Mouse (Mus musculus): ENCODE results near the gene Vmn1r40. TPM values are rescaled to one million over a fixed set of nuclear protein-coding genes. Genes with fewer than 3 reads are reported as not detected.

Gene Vmn1r40
- polyA plus RNA-seq (2014; fragmentation: Nextera tagmentation; extraction: Ambion mirVana) = not detected in 2 replicates

- Histone ChIP-seq H3K4me2 (ENCODE audit: low read length) (no peak within 1 kb of the TSS), H3K36me3 (ENCODE audit: control insufficient read depth, insufficient read depth, low read length) (no peaks in the 10 kb centered on the region), H3K4me1 (replicated peaks; ENCODE audit: control insufficient read depth, insufficient read depth, low read length) (no peaks in the 10 kb centered on the region), H3K9ac (ENCODE audit: low read length) (no peak within 1 kb of the TSS), H3K4me3 (ENCODE audit: low read depth, low read length) (no peak within 1 kb of the TSS), H3K27me3 (replicated peaks; ENCODE audit: control insufficient read depth, insufficient read depth, low read length) (no peaks in the 10 kb centered on the region), H3K27ac (ENCODE audit: low read depth) (no peak within 1 kb of the TSS), H3K9me3 (ENCODE audit: control insufficient read depth, low read length) (no peaks in the 10 kb centered on the region)
- ATAC-seq (replicated peaks; ENCODE audit: low FRiP score, low TSS enrichment, low read depth) = no peak
- DNase-seq (ENCODE audit: low spot score) = no peak
- 80% methylated on average over 4 of the region's 4 CpGs for WGBS
Measured at GRCm38 (mm10) chr6:89707240-89707639, at the start of gene Vmn1r40. TSS of gene Vmn1r40 (plus strand) at chr6:89707540.

- Histone ChIP-seq H3K27me3 (replicated peaks; ENCODE audit: control insufficient read depth, insufficient read depth, low read length) (no peaks in the 10 kb centered on the region), H3K4me1 (replicated peaks; ENCODE audit: control insufficient read depth, insufficient read depth, low read length) (no peaks in the 10 kb centered on the region), H3K9ac (ENCODE audit: low read length) (no peak overlapping the region), H3K4me3 (ENCODE audit: low read depth, low read length) (no peak overlapping the region), H3K27ac (ENCODE audit: low read depth) (no peak overlapping the region), H3K4me2 (ENCODE audit: low read length) (no peak overlapping the region), H3K36me3 (ENCODE audit: control insufficient read depth, insufficient read depth, low read length) (peaks cover 3% of the 10 kb centered on the region; the same call in 1 of the 2 replicates), H3K9me3 (ENCODE audit: control insufficient read depth, low read length) (no peaks in the 10 kb centered on the region)
- ATAC-seq (replicated peaks; ENCODE audit: low FRiP score, low TSS enrichment, low read depth) (no peak), DNase-seq (ENCODE audit: low spot score) (no peak)
- WGBS = 79% methylated on average over 3 of the region's 3 CpGs
Measured at GRCm38 (mm10) chr6:89658342-89658741, 49.0 kb upstream of the Vmn1r40 start.

GRCm38 (mm10) chr6:89658931-89659330 is 48.4 kb upstream of the Vmn1r40 start:
- no peak overlapping the region for H3K9ac ChIP-seq (ENCODE audit: low read length)
- H3K4me3 ChIP-seq (ENCODE audit: low read depth, low read length) = no peak overlapping the region
- no peaks in the 10 kb centered on the region for H3K4me1 ChIP-seq (replicated peaks; ENCODE audit: control insufficient read depth, insufficient read depth, low read length)
- WGBS = 79% methylated on average over 6 of the region's 6 CpGs
- no peak for ATAC-seq (replicated peaks; ENCODE audit: low FRiP score, low TSS enrichment, low read depth)
- H3K27me3 ChIP-seq (replicated peaks; ENCODE audit: control insufficient read depth, insufficient read depth, low read length) = no peaks in the 10 kb centered on the region
- DNase-seq (ENCODE audit: low spot score) = no peak
- no peaks in the 10 kb centered on the region for H3K9me3 ChIP-seq (ENCODE audit: control insufficient read depth, low read length)
- H3K4me2 ChIP-seq (ENCODE audit: low read length) = no peak overlapping the region
- H3K36me3 ChIP-seq (ENCODE audit: control insufficient read depth, insufficient read depth, low read length) = peaks cover 3% of the 10 kb centered on the region; the same call in 1 of the 2 replicates
- no peak overlapping the region for H3K27ac ChIP-seq (ENCODE audit: low read depth)

GRCm38 (mm10) chr6:89659692-89660423 is 47.5 kb upstream of the Vmn1r40 start:
- Histone ChIP-seq H3K27ac (ENCODE audit: low read depth) (no peak overlapping the region), H3K9me3 (ENCODE audit: control insufficient read depth, low read length) (no peaks in the 10 kb centered on the region), H3K27me3 (replicated peaks; ENCODE audit: control insufficient read depth, insufficient read depth, low read length) (no peaks in the 10 kb centered on the region), H3K4me2 (ENCODE audit: low read length) (no peak overlapping the region), H3K4me1 (replicated peaks; ENCODE audit: control insufficient read depth, insufficient read depth, low read length) (no peaks in the 10 kb centered on the region), H3K9ac (ENCODE audit: low read length) (no peak overlapping the region), H3K4me3 (ENCODE audit: low read depth, low read length) (no peak overlapping the region), H3K36me3 (ENCODE audit: control insufficient read depth, insufficient read depth, low read length) (peaks cover 3% of the 10 kb centered on the region)
- DNase-seq (ENCODE audit: low spot score) = no peak
- WGBS = 33% methylated on average over 7 of the region's 7 CpGs
- ATAC-seq (replicated peaks; ENCODE audit: low FRiP score, low TSS enrichment, low read depth) = no peak

- Histone ChIP-seq H3K4me1 (replicated peaks; ENCODE audit: control insufficient read depth, insufficient read depth, low read length) (no peaks in the 10 kb centered on the region), H3K4me3 (ENCODE audit: low read depth, low read length) (no peak overlapping the region), H3K4me2 (ENCODE audit: low read length) (no peak overlapping the region), H3K9me3 (ENCODE audit: control insufficient read depth, low read length) (no peaks in the 10 kb centered on the region), H3K27me3 (replicated peaks; ENCODE audit: control insufficient read depth, insufficient read depth, low read length) (no peaks in the 10 kb centered on the region), H3K36me3 (ENCODE audit: control insufficient read depth, insufficient read depth, low read length) (peaks cover 3% of the 10 kb centered on the region), H3K9ac (ENCODE audit: low read length) (no peak overlapping the region), H3K27ac (ENCODE audit: low read depth) (no peak overlapping the region)
- DNase-seq (ENCODE audit: low spot score) = no peak
- 75% methylated on average over 1 of the region's 1 CpGs for WGBS
- no peak for ATAC-seq (replicated peaks; ENCODE audit: low FRiP score, low TSS enrichment, low read depth)
Measured at GRCm38 (mm10) chr6:89660490-89660889, 46.9 kb upstream of the Vmn1r40 start.

- 89% methylated on average over 3 of the region's 3 CpGs for WGBS
- no peak overlapping the region for H3K4me2 ChIP-seq (ENCODE audit: low read length)
- H3K4me3 ChIP-seq (ENCODE audit: low read depth, low read length) = no peak overlapping the region
- no peak for DNase-seq (ENCODE audit: low spot score)
- H3K36me3 ChIP-seq (ENCODE audit: control insufficient read depth, insufficient read depth, low read length) = no peaks in the 10 kb centered on the region; the same call in 1 of the 2 replicates
- no peak for ATAC-seq (replicated peaks; ENCODE audit: low FRiP score, low TSS enrichment, low read depth)
- no peak overlapping the region for H3K9ac ChIP-seq (ENCODE audit: low read length)
- no peak overlapping the region for H3K27ac ChIP-seq (ENCODE audit: low read depth)
- H3K27me3 ChIP-seq (replicated peaks; ENCODE audit: control insufficient read depth, insufficient read depth, low read length) = no peaks in the 10 kb centered on the region
- no peaks in the 10 kb centered on the region for H3K9me3 ChIP-seq (ENCODE audit: control insufficient read depth, low read length)
- no peaks in the 10 kb centered on the region for H3K4me1 ChIP-seq (replicated peaks; ENCODE audit: control insufficient read depth, insufficient read depth, low read length)
Measured at GRCm38 (mm10) chr6:89662521-89662920, 44.8 kb upstream of the Vmn1r40 start.

GRCm38 (mm10) chr6:89665155-89665554 is 42.2 kb upstream of the Vmn1r40 start:
- no peaks in the 10 kb centered on the region for H3K27me3 ChIP-seq (replicated peaks; ENCODE audit: control insufficient read depth, insufficient read depth, low read length)
- no peak overlapping the region for H3K27ac ChIP-seq (ENCODE audit: low read depth)
- H3K4me1 ChIP-seq (replicated peaks; ENCODE audit: control insufficient read depth, insufficient read depth, low read length) = no peaks in the 10 kb centered on the region
- ATAC-seq (replicated peaks; ENCODE audit: low FRiP score, low TSS enrichment, low read depth) (no peak), DNase-seq (ENCODE audit: low spot score) (no peak)
- no peaks in the 10 kb centered on the region for H3K9me3 ChIP-seq (ENCODE audit: control insufficient read depth, low read length)
- H3K9ac ChIP-seq (ENCODE audit: low read length) = no peak overlapping the region
- no peaks in the 10 kb centered on the region; the same call in 1 of the 2 replicates for H3K36me3 ChIP-seq (ENCODE audit: control insufficient read depth, insufficient read depth, low read length)
- WGBS = 61% methylated on average over 8 of the region's 8 CpGs
- H3K4me2 ChIP-seq (ENCODE audit: low read length) = no peak overlapping the region
- no peak overlapping the region for H3K4me3 ChIP-seq (ENCODE audit: low read depth, low read length)

- Histone ChIP-seq H3K9ac (ENCODE audit: low read length) (no peak overlapping the region), H3K27ac (ENCODE audit: low read depth) (no peak overlapping the region), H3K4me1 (replicated peaks; ENCODE audit: control insufficient read depth, insufficient read depth, low read length) (no peaks in the 10 kb centered on the region), H3K4me3 (ENCODE audit: low read depth, low read length) (no peak overlapping the region), H3K36me3 (ENCODE audit: control insufficient read depth, insufficient read depth, low read length) (no peaks in the 10 kb centered on the region; the same call in 1 of the 2 replicates), H3K9me3 (ENCODE audit: control insufficient read depth, low read length) (no peaks in the 10 kb centered on the region), H3K4me2 (ENCODE audit: low read length) (no peak overlapping the region), H3K27me3 (replicated peaks; ENCODE audit: control insufficient read depth, insufficient read depth, low read length) (no peaks in the 10 kb centered on the region)
- DNase-seq (ENCODE audit: low spot score) (no peak), ATAC-seq (replicated peaks; ENCODE audit: low FRiP score, low TSS enrichment, low read depth) (no peak)
- WGBS = 80% methylated on average over 7 of the region's 7 CpGs
Measured at GRCm38 (mm10) chr6:89665667-89666066, 41.7 kb upstream of the Vmn1r40 start.

- Histone ChIP-seq H3K36me3 (ENCODE audit: control insufficient read depth, insufficient read depth, low read length) (no peaks in the 10 kb centered on the region; the same call in 1 of the 2 replicates), H3K27ac (ENCODE audit: low read depth) (no peak overlapping the region), H3K9me3 (ENCODE audit: control insufficient read depth, low read length) (no peaks in the 10 kb centered on the region), H3K9ac (ENCODE audit: low read length) (no peak overlapping the region), H3K4me2 (ENCODE audit: low read length) (no peak overlapping the region), H3K27me3 (replicated peaks; ENCODE audit: control insufficient read depth, insufficient read depth, low read length) (no peaks in the 10 kb centered on the region), H3K4me1 (replicated peaks; ENCODE audit: control insufficient read depth, insufficient read depth, low read length) (no peaks in the 10 kb centered on the region), H3K4me3 (ENCODE audit: low read depth, low read length) (no peak overlapping the region)
- 87% methylated on average over 3 of the region's 3 CpGs for WGBS
- no peak for ATAC-seq (replicated peaks; ENCODE audit: low FRiP score, low TSS enrichment, low read depth)
- DNase-seq (ENCODE audit: low spot score) = no peak
Measured at GRCm38 (mm10) chr6:89666976-89667375, 40.4 kb upstream of the Vmn1r40 start.

All from intestine, embryonic 14.5 days (tissue).